17 mouse cellular contexts compared by ENCODE assay signal in the genomic region with DNA sequence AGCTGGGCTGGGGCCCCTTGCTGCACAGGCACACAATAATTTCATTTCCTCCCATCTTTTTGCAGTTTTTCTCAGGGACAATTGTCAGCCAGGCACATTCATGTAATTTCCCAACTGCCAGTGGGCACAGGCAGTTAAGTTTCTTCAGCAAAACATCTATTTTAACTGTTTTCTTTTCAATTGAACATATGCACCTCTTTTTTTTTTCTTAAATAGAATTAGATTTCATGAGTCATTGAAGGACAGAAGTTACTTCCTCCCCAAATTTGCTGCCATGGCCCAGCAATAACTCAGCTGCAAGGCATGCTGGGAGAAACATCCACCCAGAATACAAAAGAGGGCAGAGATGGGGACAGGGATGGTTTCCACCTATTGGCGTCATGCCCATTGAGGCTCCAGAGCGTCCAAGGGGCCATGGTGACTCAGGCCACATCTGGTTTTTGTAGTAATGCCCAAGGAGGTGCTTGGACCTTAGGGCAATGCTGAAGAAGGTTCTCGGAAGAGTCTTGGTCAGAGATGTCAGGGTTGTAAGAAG.
A peak's percentile ranks its signal among the peaks of the same experiment; 100 is the strongest.
DNase-seq lines count a peak whose midpoint lies in the region.
"Had no signal": no experiment of that assay in that cellular context is flagged by ENCODE, and none has a peak within 500 bp of the region (broad histone marks: within the 10 kb centered on the region; RNA-seq: fewer than 3 reads in every experiment).

No protein-coding gene starts in this region.

- peaks cover 4% of the 10 kb centered on the region for H3K4me1 ChIP-seq in brown adipose tissue, adult 24 weeks (ENCODE audit: control insufficient read depth, insufficient read depth, insufficient read length, low read length)

- peak; percentile 16 for DNase-seq in layer of hippocampus, adult 11-12 months (ENCODE audit: low spot score)
- no peak for DNase-seq in layer of hippocampus, adult 9-11 months
- peak; percentile 47 for DNase-seq in right cerebral cortex, adult 18-20 months
- DNase-seq in right cerebral cortex, postnatal 14 days = no peak
- peak; percentile 0 for DNase-seq in 416B (ENCODE audit: low read depth)
- no peak for DNase-seq in urinary bladder, postnatal 36 days (ENCODE audit: low spot score in 2 of 2)
- no peak for DNase-seq in retina, postnatal 1 day
- DNase-seq: adrenal gland, adult 8-10 months; cerebellum, adult 18-20 months; cerebellum, adult 9-11 months; cerebellum, postnatal 36 days; gastrocnemius, postnatal 10 days; heart, adult 2 months had no signal

- no peak overlapping the region for H3K4me3 ChIP-seq in brown adipose tissue, adult 24 weeks (ENCODE audit: insufficient read depth, low read depth, low read length)
- H3K4me3 ChIP-seq: embryonic facial prominence, embryonic 10.5 days; heart, adult 2 months; hindbrain, embryonic 10.5 days had no signal

- 0 out of 2 replicates have a peak overlapping the region, but pooled peaks have one; percentile 37 for H3K27ac ChIP-seq in brown adipose tissue, adult 24 weeks (replicated peaks; ENCODE audit: low read depth, low read length)
- H3K27ac ChIP-seq: embryonic facial prominence, embryonic 10.5 days; heart, adult 2 months; hindbrain, embryonic 10.5 days; hindbrain, embryonic 14.5 days had no signal

Comparison
In these comparisons a context has a peak if more than half of its experiments do, and no peak if none do; other contexts are left out.
1. DNase-seq: peak in layer of hippocampus, adult 11-12 months (single experiment), right cerebral cortex, adult 18-20 months (single experiment) and 416B (single experiment); none in layer of hippocampus, adult 9-11 months (single experiment), right cerebral cortex, postnatal 14 days (single experiment), urinary bladder, postnatal 36 days (0 of 2) and retina, postnatal 1 day (single experiment).